Mouse (Mus musculus): Measurements from ENCODE around the gene Mkrn2.

Mkrn2 gene

DNA sequence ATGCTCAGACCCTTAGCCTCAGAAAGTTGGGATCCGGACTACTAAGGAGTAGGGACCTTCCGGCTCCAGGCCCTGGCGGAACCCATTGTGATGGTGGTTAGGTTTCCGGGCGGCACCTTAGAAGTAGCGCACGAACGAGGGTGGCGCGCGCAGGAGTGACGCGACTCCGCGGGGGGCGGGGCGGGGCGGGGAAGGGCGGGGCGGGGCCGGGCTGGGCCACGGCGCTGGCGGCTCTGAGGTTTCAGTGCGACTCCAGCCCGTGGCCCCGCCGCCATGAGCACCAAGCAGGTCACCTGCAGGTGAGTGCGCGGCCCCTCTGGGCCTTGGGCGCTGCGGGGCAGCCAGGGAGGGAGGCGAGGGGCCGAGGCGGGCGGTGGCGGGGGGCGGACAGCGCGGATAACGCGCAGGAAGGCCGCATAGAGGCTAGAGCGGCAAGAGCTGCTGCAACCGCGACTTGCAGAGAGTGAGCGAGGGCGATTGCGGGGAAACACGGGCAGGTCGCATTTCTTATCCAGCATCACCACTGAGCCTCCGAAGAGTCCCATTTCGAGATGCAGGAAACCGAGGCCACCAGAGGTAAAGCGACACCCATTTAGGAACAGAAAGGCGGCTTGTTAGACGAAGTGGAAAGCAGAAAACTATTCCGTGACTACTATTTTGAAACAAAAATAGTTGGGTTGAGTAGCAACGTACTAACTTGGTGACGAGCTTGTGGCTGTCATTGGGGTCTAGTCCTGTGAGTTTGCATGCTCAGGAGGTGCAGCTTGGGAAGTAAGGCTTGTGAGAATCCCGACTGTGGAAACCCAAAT is at the start of gene Mkrn2:
TSS of gene Mkrn2 (plus strand) at position 188 of the 809 bp plus-strand sequence.
- DNase-seq: peak; percentile 80

DNA sequence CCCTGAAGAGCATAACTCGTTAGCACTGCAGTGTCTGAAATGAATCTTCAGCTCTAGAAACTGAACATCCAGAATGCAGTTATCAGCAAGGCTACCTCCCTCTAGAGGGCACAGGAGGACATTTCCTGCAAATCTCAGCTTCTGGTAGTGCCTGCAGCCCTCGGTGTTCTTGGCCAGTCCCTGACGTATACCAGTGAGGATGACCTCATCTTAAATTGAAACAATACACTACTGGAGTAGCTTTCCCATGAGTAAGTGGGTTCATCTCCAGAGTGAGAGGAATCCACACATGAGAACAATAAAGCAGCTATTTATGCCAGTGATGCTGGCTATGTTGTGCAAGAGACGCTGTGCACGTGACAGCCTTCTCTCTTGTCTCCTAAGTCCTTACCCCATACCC is 46.2 kb upstream of the Mkrn2 start:
- DNase-seq: no peak

GRCm38 (mm10) chr6:115558176-115558575 is 43.5 kb upstream of the Mkrn2 start:
- DNase-seq: peak; percentile 59

GRCm38 (mm10) chr6:115559651-115560632 is 41.8 kb upstream of the Mkrn2 start:
- peak; percentile 68 for DNase-seq

DNA sequence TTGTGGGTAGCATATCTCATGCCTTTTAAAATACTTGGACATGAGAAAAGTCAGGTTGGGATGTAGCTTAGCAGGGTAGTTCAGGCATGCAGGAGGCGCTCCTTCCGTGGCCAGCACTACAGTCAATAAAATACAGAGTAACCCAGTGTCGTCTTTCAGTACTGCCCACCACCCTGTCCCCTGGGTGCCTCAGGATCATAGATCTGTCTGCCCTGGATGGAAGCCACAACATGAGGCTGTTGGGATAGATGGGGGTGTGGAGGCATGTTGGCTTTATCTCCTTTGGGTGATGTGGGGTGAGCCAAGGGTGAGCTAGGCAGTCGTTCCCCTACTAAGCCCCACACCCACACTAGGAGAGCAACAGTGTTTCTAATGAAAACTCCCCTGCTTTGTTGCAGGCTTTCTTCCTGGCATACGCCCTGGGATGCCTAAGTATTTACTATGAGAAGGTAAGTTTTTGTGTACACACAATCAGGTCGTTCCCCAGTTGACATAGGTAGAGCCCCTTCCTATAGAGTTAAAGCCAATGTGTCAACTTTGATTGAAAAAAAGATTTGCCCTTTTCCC is 36.1 kb upstream of the Mkrn2 start:
- no peak for DNase-seq

- no peak for DNase-seq
Observed at GRCm38 (mm10) chr6:115574171-115574570, 27.5 kb upstream of the Mkrn2 start.

- DNase-seq: no peak
Observed at GRCm38 (mm10) chr6:115577407-115577806, 24.3 kb upstream of the Mkrn2 start.

GRCm38 (mm10) chr6:115577941-115578340 is 23.8 kb upstream of the Mkrn2 start:
- no peak for DNase-seq

DNA sequence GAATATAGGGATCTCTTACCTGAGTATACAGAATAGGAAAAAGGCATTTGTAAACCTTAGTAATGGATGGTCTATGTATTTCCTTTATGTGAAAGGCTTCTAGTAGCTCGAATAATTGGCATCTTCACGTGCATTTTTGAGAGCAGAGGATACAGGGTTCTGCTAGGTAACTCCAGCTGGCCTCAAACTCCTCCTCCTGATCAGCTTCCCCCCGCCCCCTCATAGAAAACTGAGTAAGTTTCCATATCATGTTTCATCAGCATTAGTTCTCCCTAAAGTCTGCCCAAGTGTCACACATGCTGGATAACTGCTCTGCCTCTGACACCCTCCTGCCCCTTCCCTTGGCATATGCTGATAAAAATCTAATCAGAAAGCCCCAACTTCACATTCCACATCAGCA is 20.9 kb upstream of the Mkrn2 start:
- no peak for DNase-seq

DNA sequence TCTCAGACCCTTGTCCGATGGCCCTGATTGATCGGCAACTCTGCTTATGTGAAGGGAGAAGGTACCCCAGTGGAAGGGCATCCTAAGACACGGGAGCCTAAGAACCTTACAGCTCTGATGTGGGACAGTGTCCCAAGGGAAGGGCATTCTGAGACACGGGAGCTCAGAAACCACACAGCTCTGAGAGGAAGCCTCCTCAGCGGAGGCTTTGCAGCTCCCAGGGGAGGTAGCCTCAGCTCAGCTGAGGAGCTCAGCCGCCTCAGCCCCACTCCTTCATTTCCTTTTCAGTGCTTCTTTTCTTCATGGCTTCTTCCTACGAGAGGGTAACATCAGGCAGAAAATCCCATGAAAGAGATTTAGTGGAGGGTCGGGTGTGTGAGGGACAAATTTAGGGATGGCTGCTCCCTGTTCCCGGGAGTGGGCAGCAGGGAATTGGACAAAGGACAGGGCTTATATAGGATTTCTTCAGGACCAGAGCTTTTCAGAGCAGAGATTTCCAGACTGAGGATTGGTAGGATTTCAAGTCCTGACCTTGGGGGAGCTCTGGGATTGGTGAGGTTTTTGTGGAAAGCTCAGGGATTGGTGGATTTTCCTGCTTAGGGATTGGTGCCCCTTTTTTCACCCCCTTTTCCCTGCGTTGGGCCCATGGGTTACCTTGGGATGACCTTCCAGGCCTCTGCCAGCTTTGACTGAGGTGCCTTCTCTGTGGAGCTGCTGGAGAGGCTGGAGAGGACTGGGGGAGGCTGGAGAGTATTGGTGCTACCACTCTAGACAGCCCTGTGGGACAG is 19.2 kb upstream of the Mkrn2 start:
- no peak for DNase-seq

DNA sequence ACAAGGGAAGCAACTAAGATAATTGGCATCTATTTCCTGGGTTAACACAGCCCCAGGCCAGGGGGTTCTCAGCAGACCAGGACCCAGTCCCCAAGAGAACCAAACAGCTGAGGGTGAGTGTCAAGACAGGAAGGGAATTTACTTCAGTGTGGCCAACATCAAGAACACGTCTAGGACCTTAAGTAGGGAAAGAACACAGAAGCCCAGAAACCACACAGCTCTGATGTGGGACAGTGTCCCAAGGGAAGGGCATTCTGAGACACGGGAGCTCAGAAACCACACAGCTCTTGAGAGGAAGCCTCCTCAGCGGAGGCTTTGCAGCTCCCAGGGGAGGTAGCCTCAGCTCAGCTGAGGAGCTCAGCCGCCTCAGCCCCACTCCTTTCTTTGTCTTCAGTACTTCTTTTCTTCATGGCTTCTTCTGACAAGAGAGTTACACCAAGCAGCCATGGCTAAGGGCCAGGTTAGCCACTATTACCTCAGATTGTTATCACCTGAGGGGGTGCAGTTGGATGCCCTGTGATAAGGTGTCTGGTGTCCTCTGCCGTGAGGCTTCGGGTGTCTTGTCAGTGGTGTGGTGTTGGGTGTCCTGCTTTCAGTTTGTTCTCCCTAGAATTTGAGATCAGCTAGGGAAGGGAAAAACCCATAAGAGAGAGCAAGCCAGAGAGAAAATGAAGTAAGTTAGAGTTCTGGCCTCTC is 18.1 kb upstream of the Mkrn2 start:
- DNase-seq: no peak

DNA sequence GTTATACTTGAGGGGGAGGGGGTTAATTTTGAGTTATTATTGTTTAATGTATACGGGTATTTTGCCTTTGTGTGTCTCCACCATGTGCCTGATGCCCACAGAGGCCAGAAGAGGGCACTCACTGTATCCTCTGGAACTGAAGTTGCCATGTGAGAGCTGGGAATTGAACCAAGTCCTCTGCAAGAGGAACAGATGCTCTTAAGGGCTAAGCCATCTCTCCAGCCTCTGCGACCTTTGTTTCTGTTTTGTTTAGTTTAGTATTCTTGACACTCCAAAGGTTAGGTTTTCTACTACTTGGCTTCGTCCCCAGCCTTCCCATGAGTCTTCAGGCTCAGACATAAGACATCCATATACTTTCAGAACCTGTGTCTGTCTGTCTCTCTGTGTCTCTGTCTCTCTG is 17.5 kb upstream of the Mkrn2 start:
- peak; percentile 69 for DNase-seq

DNA sequence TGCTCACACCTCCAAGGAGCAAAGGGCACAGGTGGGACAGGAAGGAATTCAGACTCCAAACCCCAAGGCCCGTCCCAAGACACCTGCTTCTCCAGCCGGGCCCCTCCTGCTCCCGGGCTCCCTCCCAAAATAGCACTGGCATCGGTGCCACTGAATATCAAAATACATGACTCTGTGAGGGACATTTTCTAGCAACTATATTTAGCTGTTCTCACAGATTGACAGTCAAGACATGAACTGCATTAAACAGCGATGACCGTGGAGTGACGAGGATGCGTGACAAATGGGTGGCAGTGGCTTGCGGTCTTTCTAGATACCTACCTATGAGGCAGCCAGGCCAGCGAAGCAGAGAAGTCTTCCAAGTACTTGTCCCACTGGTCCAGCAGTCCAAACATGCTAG is 15.4 kb upstream of the Mkrn2 start:
- no peak for DNase-seq

DNA sequence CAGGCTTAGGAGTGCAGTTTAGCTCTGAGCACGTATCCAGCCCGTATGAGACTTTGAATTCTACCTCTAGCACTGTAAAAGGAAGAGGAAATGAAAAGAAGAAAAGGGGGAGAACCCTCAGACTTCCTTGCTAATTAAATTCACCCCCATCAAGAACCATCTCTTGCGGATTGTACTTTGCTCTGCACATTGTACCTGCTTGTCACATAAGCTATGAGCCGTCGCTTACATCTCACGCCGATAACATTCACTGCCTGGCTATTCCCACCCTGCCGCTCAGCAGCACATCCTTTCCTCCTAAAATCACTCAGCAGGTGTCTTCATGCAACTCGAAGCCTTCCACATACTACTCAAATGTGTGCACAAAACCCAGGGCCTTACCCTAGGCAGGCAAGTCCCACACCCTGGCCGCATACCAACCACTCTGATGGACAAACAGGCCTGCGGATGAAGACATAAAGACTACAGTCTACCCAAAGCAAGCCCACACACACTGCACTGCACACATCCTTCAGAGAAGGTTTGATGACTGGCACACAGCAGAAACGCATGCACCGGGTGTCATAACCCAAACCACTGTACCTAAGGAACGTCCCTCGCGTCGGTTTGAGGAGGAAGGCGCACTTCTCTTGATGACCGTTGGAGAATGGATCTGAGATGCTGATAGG is 9.9 kb upstream of the Mkrn2 start:
- DNase-seq: peak; percentile 16

DNA sequence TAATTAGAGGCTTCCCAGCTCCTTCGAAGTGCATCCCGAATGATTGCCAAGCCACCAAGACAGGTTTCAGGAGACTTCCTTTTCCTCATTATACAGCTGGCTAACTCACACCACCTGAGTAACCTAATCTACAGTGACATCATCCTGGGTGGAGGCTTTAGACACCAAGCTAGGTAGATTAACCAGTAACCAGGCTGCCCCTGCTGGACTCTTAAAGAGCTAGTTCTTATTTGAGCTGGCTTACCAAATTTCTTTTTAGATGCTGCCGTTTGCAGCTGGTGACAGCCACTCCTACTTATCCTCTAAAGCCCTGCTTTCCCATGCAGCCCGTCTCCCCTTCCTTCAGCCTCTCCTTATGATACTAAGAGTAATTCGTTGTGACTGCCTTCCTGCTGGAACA is 9.2 kb upstream of the Mkrn2 start, which contains the start of gene Mkrn2os:
TSS of gene Mkrn2os (minus strand) at position 119 of the 400 bp plus-strand sequence.
- DNase-seq: peak; percentile 86

DNA sequence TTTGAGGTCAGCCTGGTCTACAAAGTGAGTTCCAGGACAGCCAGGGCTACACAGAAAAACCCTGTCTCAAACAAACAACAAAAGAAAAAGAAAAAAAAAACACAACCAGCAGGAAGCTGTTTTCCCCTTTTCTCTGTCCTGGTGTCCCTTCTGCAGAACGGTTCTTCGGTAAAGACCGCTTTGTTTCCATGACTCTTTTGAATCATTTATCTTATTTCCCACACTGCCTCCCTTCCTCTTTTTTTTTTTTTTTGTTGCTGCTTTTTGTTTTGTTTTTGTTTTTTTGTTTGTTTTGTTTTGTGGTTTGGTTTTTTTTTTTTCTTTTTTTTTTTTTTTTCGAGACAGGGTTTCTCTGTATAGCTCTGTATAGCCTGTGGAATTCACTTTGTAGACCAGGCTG is 8.4 kb upstream of the Mkrn2 start:
- no peak for DNase-seq

DNA sequence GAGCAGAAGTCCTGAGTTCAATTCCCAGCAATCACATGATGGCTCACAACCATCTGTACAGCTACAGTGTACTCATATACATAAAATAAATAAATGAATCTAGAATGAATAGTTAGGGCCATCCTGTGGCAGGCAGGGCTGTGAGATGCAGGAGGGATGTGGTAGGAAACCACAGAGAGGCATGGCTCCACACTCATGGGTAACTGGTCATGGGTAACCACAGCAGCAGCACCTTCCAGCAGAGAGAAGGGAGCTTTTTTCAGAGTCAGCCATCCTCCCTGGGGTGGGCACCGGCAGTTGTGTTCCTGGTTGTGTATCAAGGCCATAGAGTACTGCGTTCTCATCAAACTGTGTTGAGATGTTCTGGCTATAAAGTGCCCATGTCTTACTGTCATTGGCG is 7.2 kb upstream of the Mkrn2 start:
- no peak for DNase-seq

DNA sequence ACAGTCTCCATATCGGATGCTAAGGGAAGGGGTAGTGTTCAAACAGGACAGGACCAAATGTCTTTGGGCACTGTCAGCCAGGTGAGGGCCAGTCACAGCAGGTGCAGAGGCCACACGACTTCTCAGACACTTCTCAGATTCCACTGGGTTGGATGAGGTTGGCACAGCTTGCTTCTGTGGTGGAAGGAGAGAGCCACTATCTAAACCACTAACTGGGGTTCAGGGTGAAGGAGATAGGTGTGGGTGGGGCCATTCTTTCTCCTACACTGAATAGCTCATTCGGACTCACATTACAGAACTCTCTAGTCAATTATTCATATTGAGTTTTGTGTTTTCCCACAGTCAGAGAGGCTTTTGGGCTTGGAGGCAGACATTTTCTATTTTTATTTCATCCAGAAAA is 6.0 kb upstream of the Mkrn2 start:
- no peak for DNase-seq

DNA sequence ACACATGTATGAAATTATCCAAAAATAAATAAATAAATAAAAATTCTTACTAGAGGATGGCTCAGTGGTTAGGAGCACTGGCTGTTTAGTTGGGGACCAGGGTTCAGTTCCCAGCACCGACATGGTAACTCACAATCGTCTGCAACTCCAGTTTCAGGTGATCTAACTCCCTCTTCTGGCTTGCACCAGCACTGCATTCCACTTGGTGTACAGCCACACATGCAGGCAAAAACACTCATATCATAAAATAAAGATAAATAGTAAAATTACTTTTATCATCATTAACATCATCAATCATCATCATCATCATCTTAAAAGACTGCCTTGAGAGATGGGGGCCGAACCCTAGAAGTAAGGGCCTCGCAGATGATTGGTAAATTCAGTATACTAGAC is 384 bp upstream of the Mkrn2 start:
- no peak for DNase-seq

GRCm38 (mm10) chr6:115606461-115606860 is 4.8 kb downstream of the Mkrn2 start:
- no peak for DNase-seq

DNA sequence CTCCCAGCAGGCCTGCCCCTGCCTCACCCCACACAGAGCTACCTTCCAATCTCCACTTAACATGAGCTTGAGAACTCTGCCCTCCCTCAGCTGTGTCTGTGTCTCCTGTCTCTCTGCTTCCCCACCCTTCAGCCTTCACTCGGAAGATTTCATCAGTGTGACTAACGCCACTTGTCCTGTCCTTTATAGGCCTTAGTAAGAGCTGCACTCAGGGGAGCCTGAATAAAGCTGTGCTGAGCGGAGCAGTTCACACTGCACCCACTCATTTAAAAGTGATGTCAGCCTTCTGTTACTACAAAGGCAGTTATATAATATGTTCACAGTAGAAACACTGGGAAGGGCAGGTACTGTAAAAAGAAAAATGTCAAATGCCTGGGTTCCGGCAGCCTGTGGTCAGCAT is 5.7 kb downstream of the Mkrn2 start:
- no peak for DNase-seq
